24 mouse cellular contexts compared by ENCODE assay signal in genomic region chr9:5271334-5271845, GRCm38 (mm10). TPM values are rescaled to one million over a fixed set of nuclear protein-coding genes. Genes with fewer than 3 reads are reported as not detected.
DNase-seq lines count a peak whose midpoint lies in the region; ATAC-seq lines count a peak whose summit lies in the region.
"Had no signal": no experiment of that assay in that cellular context is flagged by ENCODE, and none has a peak within 500 bp of the region (broad histone marks: within the 10 kb centered on the region; RNA-seq: fewer than 3 reads in every experiment).

No protein-coding gene starts in this region.

- no peak overlapping the region for H3K4me3 ChIP-seq in heart, embryonic 11.5 days (ENCODE audit: low read depth, low read length)
- no peak overlapping the region for H3K4me3 ChIP-seq in kidney, embryonic 16.5 days (ENCODE audit: low read length)
- H3K4me3 ChIP-seq: embryonic facial prominence, embryonic 12.5 days; hindbrain, embryonic 13.5 days; limb, embryonic 13.5 days; liver, embryonic 13.5 days had no signal

- no peak overlapping the region for H3K4me2 ChIP-seq in heart, embryonic 11.5 days
- H3K4me2 ChIP-seq in kidney, embryonic 16.5 days (replicated peaks; ENCODE audit: low read depth, low read length): no peak overlapping the region
- H3K4me2 ChIP-seq: embryonic facial prominence, embryonic 12.5 days; hindbrain, embryonic 13.5 days; limb, embryonic 13.5 days; liver, embryonic 13.5 days had no signal

- no peaks in the 10 kb centered on the region for H3K4me1 ChIP-seq in heart, embryonic 11.5 days (ENCODE audit: control insufficient read depth, insufficient read depth, low read length)
- H3K4me1 ChIP-seq in kidney, embryonic 16.5 days (ENCODE audit: insufficient read depth, low read length): 0 out of 2 replicates have a peak, but pooled peaks cover 2% of the 10 kb centered on the region
- H3K4me1 ChIP-seq: embryonic facial prominence, embryonic 12.5 days; hindbrain, embryonic 13.5 days; limb, embryonic 13.5 days; liver, embryonic 13.5 days had no signal

- H3K9ac ChIP-seq in heart, embryonic 11.5 days (ENCODE audit: low read depth, low read length): no peak overlapping the region
- H3K9ac ChIP-seq in kidney, embryonic 16.5 days (replicated peaks; ENCODE audit: low read length): no peak overlapping the region
- H3K9ac ChIP-seq: embryonic facial prominence, embryonic 12.5 days; forebrain, postnatal 0 days; hindbrain, embryonic 13.5 days; limb, embryonic 13.5 days; liver, embryonic 13.5 days had no signal

- H3K36me3 ChIP-seq in heart, embryonic 11.5 days (ENCODE audit: control insufficient read depth, insufficient read depth, low read length): no peaks in the 10 kb centered on the region
- no peaks in the 10 kb centered on the region for H3K36me3 ChIP-seq in kidney, embryonic 16.5 days (ENCODE audit: insufficient read depth, low read length)
- H3K36me3 ChIP-seq: embryonic facial prominence, embryonic 12.5 days; hindbrain, embryonic 13.5 days; limb, embryonic 13.5 days; liver, embryonic 13.5 days had no signal

- WGBS in heart, embryonic 11.5 days (ENCODE audit: insufficient replicate concordance): 58% methylated on average over 6 of the region's 6 CpGs
- WGBS in kidney, embryonic 16.5 days: 30% methylated on average over 6 of the region's 6 CpGs

- H3K9me3 ChIP-seq in heart, embryonic 11.5 days (replicated peaks; ENCODE audit: control insufficient read depth, low read length): no peaks in the 10 kb centered on the region
- H3K9me3 ChIP-seq in kidney, embryonic 16.5 days (ENCODE audit: low read length): no peaks in the 10 kb centered on the region
- H3K9me3 ChIP-seq: embryonic facial prominence, embryonic 12.5 days; hindbrain, embryonic 13.5 days; limb, embryonic 13.5 days; liver, embryonic 13.5 days had no signal

- DNase-seq in heart, postnatal 14 days: no peak
- no peak for DNase-seq in kidney, postnatal 36 days
- peak; percentile 35 for DNase-seq in 3T3-L1 (ENCODE audit: low read depth, low spot score)
- peak; percentile 14 for DNase-seq in NIH3T3 (ENCODE audit: low read depth)
- DNase-seq in gastrocnemius, adult 8-10 months (ENCODE audit: low spot score in 2 of 2): no peak
- DNase-seq: adrenal gland, postnatal 10 days; cerebellum, adult 2 months; cerebellum, postnatal 25 days; forebrain, postnatal 0 days; gastrocnemius, postnatal 25 days; kidney, adult 11 months; layer of hippocampus, adult 9-11 months; liver, embryonic 13.5 days; midbrain, embryonic 14.5 days; thymus, adult 18-20 months; thymus, postnatal 36 days had no signal

- H3K27me3 ChIP-seq in heart, embryonic 11.5 days (ENCODE audit: control insufficient read depth, insufficient read depth, low read length): no peaks in the 10 kb centered on the region
- H3K27me3 ChIP-seq in kidney, embryonic 16.5 days (ENCODE audit: insufficient read depth, low read length): no peaks in the 10 kb centered on the region
- H3K27me3 ChIP-seq: embryonic facial prominence, embryonic 12.5 days; hindbrain, embryonic 13.5 days; limb, embryonic 13.5 days; liver, embryonic 13.5 days had no signal

- peak; percentile 63 for ATAC-seq in heart, embryonic 11.5 days (replicated peaks; ENCODE audit: insufficient number of reproducible peaks, low FRiP score, low TSS enrichment)
- ATAC-seq in kidney, embryonic 16.5 days (ENCODE audit: low FRiP score, low TSS enrichment): peak; percentile 54; the same call in 1 of the 2 replicates
- ATAC-seq: forebrain, postnatal 0 days; lung, postnatal 0 days had no signal

- intact Hi-C loops in heart, postnatal 14 days (cut with DNase I): no loop called here

- no peak overlapping the region for H3K27ac ChIP-seq in heart, embryonic 11.5 days (ENCODE audit: low read depth, low read length)
- H3K27ac ChIP-seq in kidney, embryonic 16.5 days (ENCODE audit: low read length): 0 out of 2 replicates have a peak overlapping the region, but pooled peaks have one; percentile 18
- H3K27ac ChIP-seq: embryonic facial prominence, embryonic 12.5 days; hindbrain, embryonic 13.5 days; limb, embryonic 13.5 days; liver, embryonic 13.5 days had no signal

RNA-seq across cellular contexts. Expression of gene Casp1, which starts 26.9 kb away (rescaled TPM):
- polyA plus RNA-seq in heart, embryonic 11.5 days (2014; fragmentation: Nextera tagmentation; extraction: Ambion mirVana): 0.34 and 0.57 TPM in 2 replicates
- total RNA-seq in heart, postnatal 14 days (2021): under 1 TPM; 0.48 to 1.00 TPM
- 0.91 and 0.99 TPM in 2 replicates for polyA plus RNA-seq in kidney, embryonic 16.5 days (2015; fragmentation: Nextera tagmentation; extraction: Ambion mirVana)
- total RNA-seq in gastrocnemius, adult 8-10 months (2022): under 1 TPM; 0.22 to 0.64 (median 0.42) TPM

RNA-seq across cellular contexts. Expression of gene Casp4, which starts 37.2 kb away (rescaled TPM):
- 0.32 and 1.1 TPM in 2 replicates for polyA plus RNA-seq in heart, embryonic 11.5 days (2014; fragmentation: Nextera tagmentation; extraction: Ambion mirVana)
- 1 to 10 TPM; 2.2 to 2.6 TPM for total RNA-seq in heart, postnatal 14 days (2021)
- 3.8 and 4.2 TPM in 2 replicates for polyA plus RNA-seq in kidney, embryonic 16.5 days (2015; fragmentation: Nextera tagmentation; extraction: Ambion mirVana)
- 1 to 10 TPM in 3 of 4 experiments, under 1 TPM in 1; 0.58 to 1.8 (median 1.3) TPM for total RNA-seq in gastrocnemius, adult 8-10 months (2022)
- polyA plus RNA-seq: forebrain, embryonic 11.5 days; neural tube, embryonic 11.5 days had no signal

Comparison
In these comparisons a context has a peak if more than half of its experiments do, and no peak if none do; other contexts are left out.
1. DNase-seq: peak in 3T3-L1 (single experiment) and NIH3T3 (single experiment); none in heart, postnatal 14 days (0 of 2), kidney, postnatal 36 days (0 of 2) and gastrocnemius, adult 8-10 months (0 of 2).